In the genomic region with DNA sequence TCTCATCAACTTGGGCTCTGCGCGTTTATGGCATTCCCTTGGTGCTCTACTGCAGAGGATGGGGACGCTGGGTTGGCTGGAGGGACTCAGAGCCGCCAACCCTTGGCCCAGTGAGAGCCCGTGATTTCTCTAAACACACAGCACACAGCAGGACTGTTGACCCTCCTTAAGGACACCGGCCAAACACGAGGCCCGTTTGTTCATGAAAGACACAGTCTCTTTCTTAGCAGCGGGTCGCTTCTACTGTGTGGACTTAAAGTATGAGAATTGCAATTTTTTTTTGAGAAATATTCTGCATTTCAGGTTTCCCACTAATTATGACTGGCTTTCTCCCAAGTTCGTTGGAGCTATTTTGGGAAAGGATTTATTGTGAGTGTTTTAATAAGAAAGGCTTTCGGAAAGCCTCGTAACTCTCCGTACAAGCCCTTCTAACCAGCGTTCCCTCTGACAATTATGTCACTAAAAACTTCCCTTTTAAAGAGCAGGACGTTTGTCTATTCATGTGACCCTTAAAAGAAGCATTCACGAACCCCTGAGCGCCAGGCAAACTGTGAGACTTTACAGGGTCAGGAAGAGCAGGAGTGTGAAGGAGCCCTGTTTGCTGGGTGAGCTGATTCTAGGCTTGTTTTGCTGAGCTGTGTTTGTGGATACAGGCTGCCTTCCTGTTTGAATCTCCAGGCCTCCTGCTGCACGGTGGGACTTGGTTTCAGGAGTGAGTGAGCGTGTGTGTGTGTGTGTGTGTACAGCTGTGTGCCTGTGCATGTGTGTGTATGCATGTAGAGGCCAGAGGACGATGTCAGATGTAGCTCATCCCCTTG, we compare ENCODE assay signal across 11 mouse cellular contexts.
A peak's percentile ranks its signal among the peaks of the same experiment; 100 is the strongest.
DNase-seq lines count a peak whose midpoint lies in the region; ATAC-seq lines count a peak whose summit lies in the region.
"Had no signal": no experiment of that assay in that cellular context is flagged by ENCODE, and none has a peak within 500 bp of the region (broad histone marks: within the 10 kb centered on the region; RNA-seq: fewer than 3 reads in every experiment).

No protein-coding gene starts in this region.

- H3K36me3 ChIP-seq in lung, embryonic 16.5 days (ENCODE audit: control insufficient read depth, insufficient read depth, low read length) = no peaks in the 10 kb centered on the region
- H3K36me3 ChIP-seq in forebrain, embryonic 15.5 days = no peaks in the 10 kb centered on the region
- H3K36me3 ChIP-seq in neural tube, embryonic 11.5 days (ENCODE audit: control insufficient read depth, insufficient read depth, low read length) = no peaks in the 10 kb centered on the region
- H3K36me3 ChIP-seq: liver, embryonic 13.5 days had no signal

- H3K27ac ChIP-seq in lung, embryonic 16.5 days (ENCODE audit: low read length) = no peak overlapping the region
- peak overlapping the region; percentile 74 for H3K27ac ChIP-seq in forebrain, embryonic 15.5 days (replicated peaks)
- H3K27ac ChIP-seq in neural tube, embryonic 11.5 days (ENCODE audit: low read depth, low read length) = 0 out of 2 replicates have a peak overlapping the region, but pooled peaks have one; percentile 20
- H3K27ac ChIP-seq: liver, embryonic 13.5 days had no signal

- 0 out of 2 replicates have a peak overlapping the region, but pooled peaks have one; percentile 1 for H3K9ac ChIP-seq in lung, embryonic 16.5 days (ENCODE audit: low read length)
- no peak overlapping the region; the same call in 1 of the 2 replicates for H3K9ac ChIP-seq in forebrain, embryonic 15.5 days (replicated peaks)
- no peak overlapping the region for H3K9ac ChIP-seq in neural tube, embryonic 11.5 days (ENCODE audit: low read length)
- H3K9ac ChIP-seq: liver, embryonic 13.5 days had no signal

- no peaks in the 10 kb centered on the region for H3K27me3 ChIP-seq in lung, embryonic 16.5 days (ENCODE audit: control insufficient read depth, insufficient read depth, low read depth, low read length)
- no peaks in the 10 kb centered on the region for H3K27me3 ChIP-seq in forebrain, embryonic 15.5 days
- H3K27me3 ChIP-seq in neural tube, embryonic 11.5 days (ENCODE audit: control insufficient read depth, insufficient read depth, low read length) = no peaks in the 10 kb centered on the region
- H3K27me3 ChIP-seq: liver, embryonic 13.5 days; Patski had no signal

- H3K9me3 ChIP-seq in lung, embryonic 16.5 days (ENCODE audit: control insufficient read depth, low read length) = no peaks in the 10 kb centered on the region
- no peaks in the 10 kb centered on the region for H3K9me3 ChIP-seq in forebrain, embryonic 15.5 days
- H3K9me3 ChIP-seq in neural tube, embryonic 11.5 days (ENCODE audit: control insufficient read depth, low read length) = no peaks in the 10 kb centered on the region
- H3K9me3 ChIP-seq: liver, embryonic 13.5 days had no signal

- H3K4me2 ChIP-seq in lung, embryonic 16.5 days (ENCODE audit: low read depth, low read length) = no peak overlapping the region
- no peak overlapping the region for H3K4me2 ChIP-seq in forebrain, embryonic 15.5 days (replicated peaks)
- H3K4me2 ChIP-seq in neural tube, embryonic 11.5 days (ENCODE audit: low read depth) = no peak overlapping the region
- H3K4me2 ChIP-seq: liver, embryonic 13.5 days had no signal

- 35% methylated on average over 21 of the region's 21 CpGs for WGBS in lung, embryonic 16.5 days
- WGBS in forebrain, embryonic 15.5 days = 16% methylated on average over 21 of the region's 21 CpGs
- 33% methylated on average over 21 of the region's 21 CpGs for WGBS in neural tube, embryonic 11.5 days

- peaks cover 17% of the 10 kb centered on the region; the same call in 1 of the 2 replicates for H3K4me1 ChIP-seq in lung, embryonic 16.5 days (replicated peaks; ENCODE audit: control insufficient read depth, insufficient read depth, low read length)
- H3K4me1 ChIP-seq in forebrain, embryonic 15.5 days = peaks cover 83% of the 10 kb centered on the region
- peaks cover 23% of the 10 kb centered on the region for H3K4me1 ChIP-seq in neural tube, embryonic 11.5 days (ENCODE audit: control insufficient read depth, insufficient read depth, low read length)

- peak; percentile 27; the same call in 1 of the 2 replicates for ATAC-seq in lung, embryonic 16.5 days (ENCODE audit: low read depth)
- ATAC-seq in forebrain, embryonic 15.5 days (replicated peaks) = 0 out of 2 replicates have a peak, but pooled peaks have one; percentile 6
- ATAC-seq in neural tube, embryonic 11.5 days (ENCODE audit: insufficient read depth, low FRiP score, low TSS enrichment) = no peak
- ATAC-seq: Patski had no signal

- no peak overlapping the region for H3K4me3 ChIP-seq in lung, embryonic 16.5 days (ENCODE audit: low read length)
- no peak overlapping the region for H3K4me3 ChIP-seq in forebrain, embryonic 15.5 days
- no peak overlapping the region for H3K4me3 ChIP-seq in neural tube, embryonic 11.5 days (ENCODE audit: low read depth, low read length)
- H3K4me3 ChIP-seq: liver, embryonic 13.5 days had no signal

- DNase-seq in cerebellum, adult 9-11 months = peak; percentile 32
- DNase-seq in cerebellum, adult 9-10 months = no peak
- no peak for DNase-seq in lung, postnatal 36 days
- DNase-seq in neural tube, embryonic 11.5 days (ENCODE audit: low spot score) = no peak
- DNase-seq in spleen, postnatal 14 days (ENCODE audit: low spot score in 2 of 2) = no peak
- no peak for DNase-seq in cerebellum, postnatal 36 days
- DNase-seq: heart, postnatal 4 days; liver, embryonic 13.5 days had no signal
